Mouse (Mus musculus) heart, adult 11 months (tissue): ENCODE measurements around the gene Kif24.

Experiments
- DNase-seq: peaks from one replicate; pipeline ENCODE4 v3.0.0; 2022

The Kif24 gene

GRCm38 (mm10) chr4:41464345-41465286 lies at the start of gene Kif24, which contains the start of gene Nudt2:
Gene Kif24 (minus strand): TSS chr4:41464887.
Gene Nudt2 (plus strand): TSS chr4:41465151.
- peak; percentile 100 for DNase-seq

- DNase-seq, result no peak
These were observed 49.0 kb upstream of the Kif24 start for GRCm38 (mm10) chr4:41513714-41514113.

- no peak for DNase-seq
These were observed 48.6 kb upstream of the Kif24 start for GRCm38 (mm10) chr4:41513309-41513708.

GRCm38 (mm10) chr4:41507998-41508397 lies 43.3 kb upstream of the Kif24 start:
- peak; percentile 92 for DNase-seq

- DNase-seq, result no peak
These were observed 42.7 kb upstream of the Kif24 start for GRCm38 (mm10) chr4:41507326-41507924.

- DNase-seq, result peak; percentile 98
These were observed 42.2 kb upstream of the Kif24 start for GRCm38 (mm10) chr4:41506906-41507305.

- peak; percentile 96 for DNase-seq
These were observed 41.5 kb upstream of the Kif24 start for GRCm38 (mm10) chr4:41506156-41506555.

GRCm38 (mm10) chr4:41505131-41505551 lies 40.5 kb upstream of the Kif24 start:
- DNase-seq, result peak; percentile 90

GRCm38 (mm10) chr4:41504325-41504724 lies 39.6 kb upstream of the Kif24 start:
- DNase-seq, result no peak

- peak; percentile 100 for DNase-seq
These were observed 38.3 kb upstream of the Kif24 start, which contains the start of gene AI464131 for GRCm38 (mm10) chr4:41502986-41503412. Gene AI464131 (minus strand): TSS chr4:41503076.

GRCm38 (mm10) chr4:41502171-41502940 lies 37.7 kb upstream of the Kif24 start:
- peak; percentile 97 for DNase-seq

- no peak for DNase-seq
These were observed 36.1 kb upstream of the Kif24 start for GRCm38 (mm10) chr4:41500787-41501186.

GRCm38 (mm10) chr4:41499619-41500018 lies 34.9 kb upstream of the Kif24 start:
- DNase-seq, result peak; percentile 93

GRCm38 (mm10) chr4:41498921-41499391 lies 34.3 kb upstream of the Kif24 start:
- no peak for DNase-seq

GRCm38 (mm10) chr4:41497995-41498845 lies 33.5 kb upstream of the Kif24 start:
- DNase-seq, result no peak

GRCm38 (mm10) chr4:41497579-41497978 lies 32.9 kb upstream of the Kif24 start:
- no peak for DNase-seq

GRCm38 (mm10) chr4:41497046-41497445 lies 32.4 kb upstream of the Kif24 start:
- DNase-seq, result no peak

GRCm38 (mm10) chr4:41495850-41496249 lies 31.2 kb upstream of the Kif24 start:
- peak; percentile 92 for DNase-seq

- no peak for DNase-seq
These were observed 30.4 kb upstream of the Kif24 start for GRCm38 (mm10) chr4:41495076-41495475.

GRCm38 (mm10) chr4:41494378-41494777 lies 29.7 kb upstream of the Kif24 start:
- no peak for DNase-seq

- no peak for DNase-seq
These were observed 28.9 kb upstream of the Kif24 start for GRCm38 (mm10) chr4:41493464-41494116.
